Mouse (Mus musculus) yolk sac, embryonic 10.5 days (tissue): Measurements from ENCODE around the gene Rorc.
A peak's percentile ranks its signal among the peaks of the same experiment; 100 is the strongest.

ENCODE experiments used
- DNase-seq: peaks from one replicate; pipeline ENCODE4 v3.0.0-alpha.2; 2017; ENCODE audit warnings: low spot score

Rorc gene

GRCm38 (mm10) chr3:94430980-94431379, 58.4 kb downstream of the Rorc start:
- no peak for DNase-seq

GRCm38 (mm10) chr3:94434305-94434704, 61.7 kb downstream of the Rorc start:
- peak; percentile 25 for DNase-seq

- no peak for DNase-seq
Observed at GRCm38 (mm10) chr3:94436420-94436819, 63.8 kb downstream of the Rorc start.

- no peak for DNase-seq
Observed at GRCm38 (mm10) chr3:94441182-94441581, 68.6 kb downstream of the Rorc start.

GRCm38 (mm10) chr3:94442951-94443596, 70.5 kb downstream of the Rorc start, which contains the start of gene Mrpl9:
TSS of gene Mrpl9 (plus strand) at chr3:94443318.
- peak; percentile 93 for DNase-seq

GRCm38 (mm10) chr3:94443597-94443964, 71.0 kb downstream of the Rorc start, which contains the start of gene Oaz3:
TSS of gene Oaz3 (minus strand) at chr3:94443915.
- DNase-seq = no peak
